Mouse (Mus musculus): ENCODE measurements around the gene Tmem229b. TPM values are rescaled to one million over a fixed set of nuclear protein-coding genes. Genes with fewer than 3 reads are reported as not detected.
A peak's percentile ranks its signal among the peaks of the same experiment; 100 is the strongest.

Tmem229b gene
- polyA plus RNA-seq, 1 experiment = 2.9 TPM

GRCm38 (mm10) chr12:79041436-79041835 lies 34.0 kb upstream of the Tmem229b start:
- Histone ChIP-seq H3K79me2 (ENCODE audit: control insufficient read depth, insufficient read depth) (no peaks in the 10 kb centered on the region), H3K27me3 (ENCODE audit: control insufficient read depth, insufficient read depth, insufficient read length) (no peaks in the 10 kb centered on the region), H3ac (ENCODE audit: control insufficient read depth, insufficient read length) (no peak overlapping the region), H3K4me2 (ENCODE audit: low read depth) (peak overlapping the region; percentile 32), H3K4me3 (no peak overlapping the region), H3K36me3 (ENCODE audit: control insufficient read depth, insufficient read depth) (no peaks in the 10 kb centered on the region)
- TF ChIP-seq MYOG (IDR thresholded peaks at IDR 0.05; ENCODE audit: control insufficient read depth in 1 of 3, insufficient read depth in 1 of 3, insufficient read length in 2 of 3, low read depth in 2 of 3) = no peak

GRCm38 (mm10) chr12:79040201-79040827 lies 32.9 kb upstream of the Tmem229b start:
- Histone ChIP-seq H3ac (ENCODE audit: control insufficient read depth, insufficient read length) (no peak overlapping the region), H3K4me2 (ENCODE audit: low read depth) (no peak overlapping the region), H3K79me2 (ENCODE audit: control insufficient read depth, insufficient read depth) (no peaks in the 10 kb centered on the region), H3K36me3 (ENCODE audit: control insufficient read depth, insufficient read depth) (peaks cover 9% of the 10 kb centered on the region), H3K4me3 (no peak overlapping the region), H3K27me3 (ENCODE audit: control insufficient read depth, insufficient read depth, insufficient read length) (no peaks in the 10 kb centered on the region)
- peak in 1 of 3 experiments; percentile 50 for TF ChIP-seq MYOG (IDR thresholded peaks at IDR 0.05; ENCODE audit: control insufficient read depth in 1 of 3, insufficient read depth in 1 of 3, insufficient read length in 2 of 3, low read depth in 2 of 3)
- TF ChIP-seq MYOD1 (IDR thresholded peaks at IDR 0.05; ENCODE audit: control insufficient read depth in 1 of 3, insufficient read length in 2 of 3, low read depth in 2 of 3) = peak in 1 of 3 experiments; percentile 64
- no peak for TF ChIP-seq SRF (IDR thresholded peaks at IDR 0.05; ENCODE audit: control insufficient read depth, insufficient read length, low read depth)

GRCm38 (mm10) chr12:79039708-79040107 lies 32.3 kb upstream of the Tmem229b start:
- H3ac ChIP-seq (ENCODE audit: control insufficient read depth, insufficient read length) = no peak overlapping the region
- H3K27me3 ChIP-seq (ENCODE audit: control insufficient read depth, insufficient read depth, insufficient read length) = no peaks in the 10 kb centered on the region
- no peaks in the 10 kb centered on the region for H3K79me2 ChIP-seq (ENCODE audit: control insufficient read depth, insufficient read depth)
- H3K4me3 ChIP-seq = no peak overlapping the region
- no peak overlapping the region for H3K4me2 ChIP-seq (ENCODE audit: low read depth)
- H3K36me3 ChIP-seq (ENCODE audit: control insufficient read depth, insufficient read depth) = peaks cover 10% of the 10 kb centered on the region
- TF ChIP-seq CEBPB (IDR thresholded peaks at IDR 0.05; ENCODE audit: insufficient read depth, poor library complexity, severe bottlenecking) (no peak), TCF12 (IDR thresholded peaks at IDR 0.05; ENCODE audit: insufficient read depth, poor library complexity, severe bottlenecking) (no peak), TCF3 (IDR thresholded peaks at IDR 0.05; ENCODE audit: insufficient read length, low read depth) (no peak), SRF (IDR thresholded peaks at IDR 0.05; ENCODE audit: control insufficient read depth, insufficient read length, low read depth) (no peak), POLR2A (IDR thresholded peaks at IDR 0.05; ENCODE audit: insufficient read length, low read depth) (no peak), E2F4 (IDR thresholded peaks at IDR 0.05; ENCODE audit: insufficient read depth) (no peak), MYOD1 (IDR thresholded peaks at IDR 0.05; ENCODE audit: control insufficient read depth in 1 of 3, insufficient read length in 2 of 3, low read depth in 2 of 3) (no peak), MAX (IDR thresholded peaks at IDR 0.05; ENCODE audit: low read depth) (no peak), USF1 (IDR thresholded peaks at IDR 0.05; ENCODE audit: low read depth) (no peak), MYOG (IDR thresholded peaks at IDR 0.05; ENCODE audit: control insufficient read depth in 1 of 3, insufficient read depth in 1 of 3, insufficient read length in 2 of 3, low read depth in 2 of 3) (no peak)

- no peaks in the 10 kb centered on the region for H3K79me2 ChIP-seq (ENCODE audit: control insufficient read depth, insufficient read depth)
- no peak overlapping the region for H3ac ChIP-seq (ENCODE audit: control insufficient read depth, insufficient read length)
- H3K36me3 ChIP-seq (ENCODE audit: control insufficient read depth, insufficient read depth) = peaks cover 10% of the 10 kb centered on the region
- no peak overlapping the region for H3K4me3 ChIP-seq
- H3K27me3 ChIP-seq (ENCODE audit: control insufficient read depth, insufficient read depth, insufficient read length) = no peaks in the 10 kb centered on the region
- H3K4me2 ChIP-seq (ENCODE audit: low read depth) = no peak overlapping the region
- TF ChIP-seq POLR2A (IDR thresholded peaks at IDR 0.05; ENCODE audit: insufficient read length, low read depth) = no peak
- no peak for TF ChIP-seq USF1 (IDR thresholded peaks at IDR 0.05; ENCODE audit: low read depth)
- TF ChIP-seq MYOD1 (IDR thresholded peaks at IDR 0.05; ENCODE audit: control insufficient read depth in 1 of 3, insufficient read length in 2 of 3, low read depth in 2 of 3) = no peak
- TF ChIP-seq TCF12 (IDR thresholded peaks at IDR 0.05; ENCODE audit: insufficient read depth, poor library complexity, severe bottlenecking) = no peak
- TF ChIP-seq REST (IDR thresholded peaks at IDR 0.05; ENCODE audit: insufficient read depth, insufficient read length) = no peak
- no peak for TF ChIP-seq TCF3 (IDR thresholded peaks at IDR 0.05; ENCODE audit: insufficient read length, low read depth)
Measured at GRCm38 (mm10) chr12:79035349-79035748, 27.9 kb upstream of the Tmem229b start.

GRCm38 (mm10) chr12:79034331-79034730 lies 26.9 kb upstream of the Tmem229b start:
- Histone ChIP-seq H3K4me3 (no peak overlapping the region), H3K27me3 (ENCODE audit: control insufficient read depth, insufficient read depth, insufficient read length) (no peaks in the 10 kb centered on the region), H3K36me3 (ENCODE audit: control insufficient read depth, insufficient read depth) (peaks cover 10% of the 10 kb centered on the region), H3ac (ENCODE audit: control insufficient read depth, insufficient read length) (no peak overlapping the region), H3K4me2 (ENCODE audit: low read depth) (no peak overlapping the region), H3K79me2 (ENCODE audit: control insufficient read depth, insufficient read depth) (no peaks in the 10 kb centered on the region)
- TF ChIP-seq MAX (IDR thresholded peaks at IDR 0.05; ENCODE audit: low read depth) (no peak), CEBPB (IDR thresholded peaks at IDR 0.05; ENCODE audit: insufficient read depth, poor library complexity, severe bottlenecking) (no peak), TCF3 (IDR thresholded peaks at IDR 0.05; ENCODE audit: insufficient read length, low read depth) (no peak)
